Mouse (Mus musculus) midbrain, embryonic 11.5 days (tissue): ENCODE measurements at regions not wholly inside any gene's neighbourhood (a gene's known extent, or its start where the extent isn't known, plus 50 kb on each side); places are given as distances from the start of the nearest gene placed in this dataset.

Experiments
- ATAC-seq: fragments of 200-750 bp; cut with Nextera tagmentation; 2 replicates; pipeline ENCODE4 v1.8.0; 2017; ENCODE audit warnings: moderate TSS enrichment, moderate library complexity; ENCODE audit not compliant: low FRiP score
- DNase-seq: peaks from one replicate; pipeline ENCODE4 v3.0.0; 2015; ENCODE audit warnings: low spot score; ENCODE audit errors: missing footprints
- H3K27ac ChIP-seq: fragments of 300-500 bp; sonication (generic); 2 replicates; pipeline ENCODE4 v1.5.1; 2014; ENCODE audit warnings: low read depth, low read length
- H3K27me3 ChIP-seq: fragments of 300-500 bp; sonication (generic); 2 replicates; pipeline ENCODE4 v1.6.1; 2014; ENCODE audit warnings: mild to moderate bottlenecking, low read length, moderate library complexity, mixed read lengths; ENCODE audit not compliant: control insufficient read depth, insufficient read depth
- H3K36me3 ChIP-seq: fragments of 300-500 bp; sonication (generic); 2 replicates; pipeline ENCODE4 v1.6.1; 2014; ENCODE audit warnings: mild to moderate bottlenecking, low read length, moderate library complexity, mixed read lengths; ENCODE audit not compliant: control insufficient read depth, insufficient read depth
- H3K4me1 ChIP-seq: fragments of 300-500 bp; sonication (generic); 2 replicates; pipeline ENCODE4 v1.6.1; 2014; ENCODE audit warnings: low read length; ENCODE audit not compliant: control insufficient read depth, insufficient read depth
- H3K4me2 ChIP-seq: fragments of 300-500 bp; sonication (generic); 2 replicates; pipeline ENCODE4 v1.6.1; 2014; ENCODE audit warnings: mild to moderate bottlenecking, moderate library complexity
- H3K4me3 ChIP-seq: fragments of 300-500 bp; sonication (generic); 2 replicates; pipeline ENCODE4 v1.5.1; 2014; ENCODE audit warnings: low read depth, low read length
- H3K9ac ChIP-seq: fragments of 300-500 bp; sonication (generic); 2 replicates; pipeline ENCODE4 v1.6.1; 2014; ENCODE audit warnings: low read length
- H3K9me3 ChIP-seq: fragments of 300-500 bp; sonication (generic); 2 replicates; pipeline ENCODE4 v1.6.1; 2016; ENCODE audit warnings: low read length; ENCODE audit not compliant: control insufficient read depth
- whole genome bisulfite sequencing: fragments of 180-500 bp; shearing (Covaris S2); extraction: QIAGEN DNeasy Blood & Tissue Kit; methylation state at CpG from one replicate; pipeline ENCODE4 v1.1.7; 2014; 5-methylcytosine and 5-hydroxymethylcytosine counted together

- ATAC-seq (no peak), DNase-seq (no peak)
- Histone ChIP-seq H3K27me3 (no peaks in the 10 kb centered on the region), H3K36me3 (no peaks in the 10 kb centered on the region), H3K4me3 (no peak overlapping the region), H3K9ac (no peak overlapping the region), H3K27ac (no peak overlapping the region), H3K9me3 (no peaks in the 10 kb centered on the region), H3K4me2 (no peak overlapping the region), H3K4me1 (no peaks in the 10 kb centered on the region)
- WGBS, result 80% methylated on average over 2 of the region's 2 CpGs
Measured at GRCm38 (mm10) chr16:54194680-54195079, 1103.1 kb downstream of the Zpld1 start.
